Mouse (Mus musculus) MEL (cell line): ENCODE results near the gene Kcnh7. TPM values are rescaled to one million over a fixed set of nuclear protein-coding genes. Genes with fewer than 3 reads are reported as not detected.

Source experiments
- DNase-seq: peaks from one replicate; pipeline ENCODE4 v3.0.0; 2011; ENCODE audit warnings: low read depth, low spot score
- H3K27ac ChIP-seq: 2 replicates; pipeline ENCODE4 v1.5.1; 2012; ENCODE audit warnings: low read depth, mild to moderate bottlenecking, control low read depth, low read length, moderate library complexity; ENCODE audit not compliant: control insufficient read depth
- H3K27me3 ChIP-seq, 2 experiments: fragments of 150-350 bp in 1 of 2; sonication (generic) in 1 of 2; 2 replicates each; pipeline ENCODE4 v1.6.1; 2012; ENCODE audit warnings: low read length in 2 of 2, mild to moderate bottlenecking in 2 of 2, improper control_type of control experiment in 1 of 2, moderate library complexity in 1 of 2; ENCODE audit not compliant: insufficient read depth in 2 of 2, control insufficient read depth in 1 of 2
- H3K36me3 ChIP-seq, 2 experiments: 2 replicates each; pipeline ENCODE4 v1.6.1; 2012 to 2014; ENCODE audit warnings: low read length in 2 of 2, improper control_type of control experiment in 1 of 2, inconsistent platforms in 1 of 2, mild to moderate bottlenecking in 1 of 2; ENCODE audit not compliant: insufficient read depth in 2 of 2, control insufficient read depth in 1 of 2
- H3K4me1 ChIP-seq, 2 experiments: fragments of 150-350 bp in 1 of 2; sonication (generic) in 1 of 2; 2 replicates each; pipeline ENCODE4 v1.6.1; 2012; ENCODE audit warnings: low read length in 2 of 2, improper control_type of control experiment in 1 of 2, mild to moderate bottlenecking in 1 of 2; ENCODE audit not compliant: insufficient read depth in 2 of 2, control insufficient read depth in 1 of 2
- H3K4me3 ChIP-seq, 2 experiments: fragments of 150-350 bp in 1 of 2; sonication (generic) in 1 of 2; 2 replicates each; pipeline ENCODE4 v1.5.1; 2012; ENCODE audit warnings: low read depth in 2 of 2, low read length in 2 of 2, mild to moderate bottlenecking in 2 of 2, moderate library complexity in 2 of 2, control low read depth in 1 of 2, improper control_type of control experiment in 1 of 2; ENCODE audit not compliant: control insufficient read depth in 1 of 2, insufficient read depth in 1 of 2
- H3K79me2 ChIP-seq: 2 replicates; pipeline ENCODE4 v1.6.1; 2012; ENCODE audit warnings: mild to moderate bottlenecking, low read length, moderate library complexity; ENCODE audit not compliant: control insufficient read depth, poor library complexity, insufficient read depth
- H3K9ac ChIP-seq: 2 replicates; pipeline ENCODE4 v1.6.1; 2012; ENCODE audit warnings: low read depth, mild to moderate bottlenecking, control low read depth, low read length, moderate library complexity; ENCODE audit not compliant: control insufficient read depth, poor library complexity, severe bottlenecking
- H3K9me3 ChIP-seq: fragments of 150-350 bp; sonication (generic); replicated peaks from 2 replicates; pipeline ENCODE4 v1.6.1; 2012; ENCODE audit warnings: mild to moderate bottlenecking, low read length, improper control_type of control experiment, moderate library complexity; ENCODE audit not compliant: insufficient read depth
- CHD1 ChIP-seq: IDR thresholded peaks from 2 replicates; pipeline ENCODE4 v1.6.1; 2012; ENCODE audit warnings: low read depth, mild to moderate bottlenecking, inconsistent platforms, low read length, improper control_type of control experiment
- EP300 ChIP-seq, 2 experiments: IDR thresholded peaks; 2 replicates each; pipeline ENCODE4 v1.6.1; 2011; ENCODE audit warnings: improper control_type of control experiment in 2 of 2, low read length in 2 of 2, low read depth in 1 of 2, mild to moderate bottlenecking in 1 of 2
- GABPA ChIP-seq: IDR thresholded peaks from 2 replicates; pipeline ENCODE4 v1.6.1; 2012; ENCODE audit warnings: low read depth, mild to moderate bottlenecking, inconsistent platforms, low read length, improper control_type of control experiment, moderate library complexity
- KAT2A ChIP-seq: conservative IDR thresholded peaks from 2 replicates; pipeline ENCODE4 v1.6.1; 2012; ENCODE audit warnings: low read depth, low read length, improper control_type of control experiment, inconsistent platforms
- MAFK ChIP-seq: IDR thresholded peaks from 2 replicates; pipeline ENCODE4 v1.6.1; 2011; ENCODE audit warnings: low read depth, mild to moderate bottlenecking, low read length, improper control_type of control experiment, borderline replicate concordance
- MAZ ChIP-seq: IDR thresholded peaks from 2 replicates; pipeline ENCODE4 v1.6.1; 2012; ENCODE audit warnings: low read depth, mild to moderate bottlenecking, inconsistent platforms, low read length, improper control_type of control experiment
- MEF2A ChIP-seq: IDR thresholded peaks from 2 replicates; pipeline ENCODE4 v1.6.1; 2014; ENCODE audit warnings: low read depth, mild to moderate bottlenecking, inconsistent platforms, low read length, improper control_type of control experiment; ENCODE audit not compliant: poor library complexity, insufficient replicate concordance, severe bottlenecking; ENCODE audit errors: extremely low read depth
- MXI1 ChIP-seq: IDR thresholded peaks from 2 replicates; pipeline ENCODE4 v1.6.1; 2011; ENCODE audit warnings: mild to moderate bottlenecking, low read depth, low read length, improper control_type of control experiment
- MYC ChIP-seq: IDR thresholded peaks from 2 replicates; pipeline ENCODE4 v1.6.1; 2011; ENCODE audit warnings: low read depth, mild to moderate bottlenecking, low read length, improper control_type of control experiment, moderate library complexity
- NRF1 ChIP-seq: IDR thresholded peaks from 2 replicates; pipeline ENCODE4 v1.6.1; 2014; ENCODE audit warnings: low read depth, mild to moderate bottlenecking, inconsistent platforms, low read length, improper control_type of control experiment, moderate library complexity; ENCODE audit not compliant: poor library complexity, insufficient read depth, severe bottlenecking
- POLR2A ChIP-seq, 2 experiments: IDR thresholded peaks; 2 replicates each; pipeline ENCODE4 v1.6.1; 2011 to 2012; ENCODE audit warnings: low read length in 2 of 2, mild to moderate bottlenecking in 2 of 2, control low read depth in 1 of 2, improper control_type of control experiment in 1 of 2, low read depth in 1 of 2, moderate library complexity in 1 of 2; ENCODE audit not compliant: control insufficient read depth in 1 of 2, insufficient read depth in 1 of 2, poor library complexity in 1 of 2
- POLR2AphosphoS2 ChIP-seq: IDR thresholded peaks from 2 replicates; pipeline ENCODE4 v1.6.1; 2011; ENCODE audit warnings: low read length, improper control_type of control experiment
- RAD21 ChIP-seq: IDR thresholded peaks from 2 replicates; pipeline ENCODE4 v1.6.1; 2011; ENCODE audit warnings: mild to moderate bottlenecking, low read depth, low read length, improper control_type of control experiment
- RCOR1 ChIP-seq: IDR thresholded peaks from 2 replicates; pipeline ENCODE4 v1.6.1; 2012; ENCODE audit warnings: low read depth, mild to moderate bottlenecking, inconsistent platforms, low read length, improper control_type of control experiment
- TAL1 ChIP-seq: IDR thresholded peaks from 2 replicates; pipeline ENCODE4 v1.6.1; 2012; ENCODE audit warnings: mild to moderate bottlenecking, inconsistent platforms, low read length, moderate library complexity, mixed read lengths
- USF2 ChIP-seq, 2 experiments: IDR thresholded peaks; 2 replicates each; pipeline ENCODE4 v1.6.1; 2011 to 2012; ENCODE audit warnings: improper control_type of control experiment in 2 of 2, low read length in 2 of 2, borderline replicate concordance in 1 of 2, inconsistent platforms in 1 of 2, low read depth in 1 of 2, mild to moderate bottlenecking in 1 of 2; ENCODE audit not compliant: insufficient read depth in 1 of 2
- ZC3H11A ChIP-seq: IDR thresholded peaks from 2 replicates; pipeline ENCODE4 v1.6.1; 2012; ENCODE audit warnings: low read depth, mild to moderate bottlenecking, inconsistent platforms, low read length, improper control_type of control experiment
- ZKSCAN1 ChIP-seq: IDR thresholded peaks from 2 replicates; pipeline ENCODE4 v1.6.1; 2012; ENCODE audit warnings: low read depth, mild to moderate bottlenecking, inconsistent platforms, low read length, improper control_type of control experiment, moderate library complexity
- ZNF384 ChIP-seq: IDR thresholded peaks from 2 replicates; pipeline ENCODE4 v1.6.1; 2012; ENCODE audit warnings: low read depth, mild to moderate bottlenecking, inconsistent platforms, low read length, improper control_type of control experiment
- polyA plus RNA-seq, 2 experiments: library from polyadenylated mRNA; stranded (reverse) in 1 of 2; unstranded in 1 of 2; fragments of >175 nt in 1 of 2; fragments of >200 nt in 1 of 2; gene quantifications; 2 replicates each; pipeline versions ENCODE4 v1.2.1 to v1.2.4; 2012; ENCODE audit warnings: low replicate concordance in 2 of 2, low read depth in 1 of 2; ENCODE audit not compliant: insufficient read length in 2 of 2, insufficient read depth in 1 of 2, missing spikeins in 1 of 2
- total RNA-seq: library from RNA; depleted of rRNA; stranded (reverse); fragments of 300-350 nt; gene quantifications from 2 replicates; pipeline ENCODE4 v1.2.3, GENCODE M21; 2012

Kcnh7 gene
- total and polyA plus RNA-seq, 3 experiments = under 0.01 to 0.13 TPM; not detected in 1

DNA sequence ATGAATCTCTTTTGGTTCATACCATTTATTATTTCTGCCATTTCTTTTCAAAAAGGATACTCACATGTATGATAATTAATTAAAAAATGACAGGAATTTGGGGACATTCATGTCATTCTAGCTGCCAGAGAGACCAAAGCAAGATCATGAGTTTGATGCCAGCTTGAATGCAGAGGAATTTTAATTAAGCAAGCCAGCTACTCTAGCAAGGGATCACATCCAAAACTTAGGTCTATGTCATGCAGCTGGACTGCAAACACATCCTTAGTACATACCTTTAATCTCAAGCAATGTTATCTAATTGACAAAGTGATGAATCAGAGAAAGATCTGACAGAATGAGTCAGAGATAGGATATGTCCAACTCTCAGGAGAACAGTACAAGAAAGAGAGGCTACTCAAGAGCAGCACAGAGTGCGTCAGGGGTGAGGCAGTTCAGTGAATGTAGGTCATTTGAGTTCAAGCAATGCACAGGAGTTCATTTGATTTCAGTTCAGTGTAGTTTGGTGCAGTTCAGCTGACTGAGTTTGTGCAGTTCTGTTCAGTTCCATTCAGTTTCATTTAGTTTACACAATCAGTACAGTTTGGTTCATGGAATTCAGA, 248.7 kb downstream of the Kcnh7 start:
- Histone ChIP-seq H3K27me3 (no peaks in the 10 kb centered on the region), H3K9me3 (no peaks in the 10 kb centered on the region), H3K79me2 (no peaks in the 10 kb centered on the region), H3K9ac (no peak overlapping the region), H3K4me3 (no peak overlapping the region), H3K27ac (no peak overlapping the region), H3K36me3 (no peaks in the 10 kb centered on the region), H3K4me1 (no peaks in the 10 kb centered on the region)
- no peak for TF ChIP-seq ZNF384
- no peak for TF ChIP-seq MYC
- TF ChIP-seq RCOR1 = no peak
- no peak for TF ChIP-seq KAT2A
- no peak for TF ChIP-seq MAFK
- TF ChIP-seq POLR2A (IDR thresholded peaks at IDR 0.05; ENCODE audit: control insufficient read depth in 1 of 2, insufficient read depth in 1 of 2, low read depth in 1 of 2, low read length in 2 of 2, poor library complexity in 1 of 2) = no peak
- no peak for TF ChIP-seq MEF2A
- no peak for TF ChIP-seq MXI1
- TF ChIP-seq CHD1 = no peak
- no peak for DNase-seq

DNA sequence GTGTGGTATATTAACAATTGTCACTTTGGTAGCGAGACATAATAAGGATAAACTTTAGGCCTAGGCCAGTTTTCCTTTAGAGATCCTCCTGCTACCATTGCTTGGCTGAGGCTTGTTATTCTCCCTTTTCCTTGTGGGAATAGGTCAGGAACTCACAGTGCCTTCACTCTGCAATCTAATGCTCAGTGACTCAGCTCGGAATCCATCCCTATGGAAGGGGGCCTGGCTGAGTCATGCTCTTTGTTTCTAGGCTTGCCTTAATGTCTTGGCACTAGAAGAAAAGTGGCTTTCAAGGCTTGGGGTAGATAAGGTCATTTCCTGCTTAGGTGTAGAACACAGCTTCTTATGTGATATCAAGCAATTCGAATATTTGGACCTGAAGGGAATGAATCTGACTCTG, 255.6 kb downstream of the Kcnh7 start:
- no peaks in the 10 kb centered on the region for H3K79me2 ChIP-seq
- TF ChIP-seq NRF1 (no peak), RAD21 (no peak), POLR2AphosphoS2 (no peak), EP300 (IDR thresholded peaks at IDR 0.05; ENCODE audit: low read depth in 1 of 2, low read length in 2 of 2) (no peak), USF2 (IDR thresholded peaks at IDR 0.05; ENCODE audit: borderline replicate concordance in 1 of 2, insufficient read depth in 1 of 2, low read depth in 1 of 2, low read length in 2 of 2) (no peak), TAL1 (no peak), ZC3H11A (no peak), ZKSCAN1 (no peak), GABPA (no peak), MAZ (no peak)
- no peaks in the 10 kb centered on the region for H3K27me3 ChIP-seq
- no peaks in the 10 kb centered on the region for H3K36me3 ChIP-seq
- DNase-seq = no peak
- H3K27ac ChIP-seq = no peak overlapping the region
- no peaks in the 10 kb centered on the region for H3K4me1 ChIP-seq
- no peak overlapping the region for H3K9ac ChIP-seq
- no peak overlapping the region for H3K4me3 ChIP-seq
- no peaks in the 10 kb centered on the region for H3K9me3 ChIP-seq
